Mouse (Mus musculus) midbrain, postnatal 0 days (tissue): ENCODE measurements at regions not wholly inside any gene's neighbourhood (a gene's known extent, or its start where the extent isn't known, plus 50 kb on each side); places are given as distances from the start of the nearest gene placed in this dataset.

Experiments used
- ATAC-seq: fragments of 200-750 bp; cut with Nextera tagmentation; 2 replicates; pipeline ENCODE4 v1.8.0; 2017; ENCODE audit warnings: moderate number of reproducible peaks, mild to moderate bottlenecking, moderate TSS enrichment, moderate library complexity; ENCODE audit not compliant: low FRiP score
- DNase-seq: peaks from one replicate; pipeline ENCODE4 v3.0.0-alpha.2; 2015; ENCODE audit warnings: low spot score
- H3K27ac ChIP-seq: fragments of 300-500 bp; sonication (generic); 2 replicates; pipeline ENCODE4 v1.5.1; 2014; ENCODE audit warnings: low read depth, mild to moderate bottlenecking, low read length, mixed read lengths
- H3K27me3 ChIP-seq: fragments of 300-500 bp; sonication (generic); 2 replicates; pipeline ENCODE4 v1.6.1; 2014; ENCODE audit warnings: low read length, control low read depth, mixed read lengths; ENCODE audit not compliant: insufficient read depth
- H3K36me3 ChIP-seq: fragments of 300-500 bp; sonication (generic); 2 replicates; pipeline ENCODE4 v1.6.1; 2014; ENCODE audit warnings: low read length, control low read depth, mixed read lengths; ENCODE audit not compliant: insufficient read depth
- H3K4me1 ChIP-seq: fragments of 300-500 bp; sonication (generic); 2 replicates; pipeline ENCODE4 v1.6.1; 2014; ENCODE audit warnings: mild to moderate bottlenecking, control low read depth, antibody characterized with exemption, low read length, mixed read lengths; ENCODE audit not compliant: insufficient read depth
- H3K4me2 ChIP-seq: fragments of 300-500 bp; sonication (generic); 2 replicates; pipeline ENCODE4 v1.6.1; 2014; ENCODE audit warnings: low read depth, mild to moderate bottlenecking, low read length, mixed read lengths; ENCODE audit not compliant: poor library complexity, severe bottlenecking
- H3K4me3 ChIP-seq: fragments of 300-500 bp; sonication (generic); 2 replicates; pipeline ENCODE4 v1.5.1; 2014; ENCODE audit warnings: low read depth, mild to moderate bottlenecking, low read length, moderate library complexity
- H3K9ac ChIP-seq: fragments of 300-500 bp; sonication (generic); replicated peaks from 2 replicates; pipeline ENCODE4 v1.6.1; 2014; ENCODE audit warnings: mild to moderate bottlenecking, low read length, moderate library complexity, mixed read lengths; ENCODE audit not compliant: poor library complexity, severe bottlenecking
- H3K9me3 ChIP-seq: fragments of 300-500 bp; sonication (generic); 2 replicates; pipeline ENCODE4 v1.6.1; 2016; ENCODE audit warnings: low read length, control low read depth
- CTCF ChIP-seq: IDR thresholded peaks from 2 replicates; pipeline ENCODE4 v1.5.1; 2016; ENCODE audit warnings: antibody characterized with exemption, mild to moderate bottlenecking
- WGBS: fragments of 180-500 bp; shearing (Covaris S2); extraction: QIAGEN DNeasy Blood & Tissue Kit; methylation state at CpG from one replicate; pipeline ENCODE4 v1.1.7; 2014; 5-methylcytosine and 5-hydroxymethylcytosine counted together

DNA sequence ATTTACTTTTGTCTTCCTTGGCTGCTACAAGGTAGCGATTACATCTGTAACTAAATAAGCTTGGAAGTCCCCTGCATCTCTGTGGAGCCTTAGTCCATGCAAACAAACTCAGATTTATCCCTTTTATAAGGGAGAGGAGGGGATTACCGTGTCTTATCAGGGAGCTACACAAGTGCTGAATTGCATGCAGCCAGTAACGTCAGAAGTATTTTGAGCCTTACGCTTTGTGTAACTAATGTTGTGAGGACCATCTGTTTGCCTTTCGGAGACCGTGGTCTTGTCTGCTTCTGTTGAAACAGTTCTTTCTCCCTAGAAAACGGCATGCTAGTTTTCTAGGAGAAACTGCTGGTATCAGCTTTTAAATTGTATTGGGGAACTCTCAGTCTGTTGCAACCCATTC lies 58.0 kb upstream of the Dmrta1 start:
- DNase-seq (no peak), ATAC-seq (no peak)
- no peaks in the 10 kb centered on the region for H3K36me3 ChIP-seq
- H3K4me1 ChIP-seq: no peaks in the 10 kb centered on the region
- H3K27ac ChIP-seq: no peak overlapping the region
- no peaks in the 10 kb centered on the region for H3K27me3 ChIP-seq
- no peak overlapping the region for H3K4me2 ChIP-seq
- no peak overlapping the region for H3K4me3 ChIP-seq
- H3K9ac ChIP-seq: no peak overlapping the region
- 44% methylated on average over 7 of the region's 7 CpGs for WGBS
- TF ChIP-seq CTCF: no peak
- H3K9me3 ChIP-seq: no peaks in the 10 kb centered on the region

GRCm38 (mm10) chr4:89604721-89605120 lies 74.5 kb upstream of the Dmrta1 start:
- Histone ChIP-seq H3K9me3 (no peaks in the 10 kb centered on the region), H3K9ac (no peak overlapping the region), H3K4me2 (no peak overlapping the region), H3K27me3 (no peaks in the 10 kb centered on the region), H3K4me3 (no peak overlapping the region), H3K36me3 (no peaks in the 10 kb centered on the region), H3K4me1 (no peaks in the 10 kb centered on the region), H3K27ac (no peak overlapping the region)
- WGBS: 70% methylated on average over 1 of the region's 1 CpGs
- ATAC-seq: no peak
- no peak for TF ChIP-seq CTCF
- peak; percentile 27 for DNase-seq

- TF ChIP-seq CTCF: peak; percentile 84
- 17% methylated on average over 10 of the region's 10 CpGs for WGBS
- no peak overlapping the region for H3K4me3 ChIP-seq
- DNase-seq (peak; percentile 81), ATAC-seq (0 out of 2 replicates have a peak, but pooled peaks have one; percentile 66)
- no peak overlapping the region for H3K27ac ChIP-seq
- H3K36me3 ChIP-seq: no peaks in the 10 kb centered on the region
- no peak overlapping the region for H3K9ac ChIP-seq
- H3K9me3 ChIP-seq: no peaks in the 10 kb centered on the region
- H3K4me2 ChIP-seq: no peak overlapping the region
- no peaks in the 10 kb centered on the region for H3K4me1 ChIP-seq
- H3K27me3 ChIP-seq: no peaks in the 10 kb centered on the region
Observed at GRCm38 (mm10) chr4:89575529-89575928, 103.7 kb upstream of the Dmrta1 start.

DNA sequence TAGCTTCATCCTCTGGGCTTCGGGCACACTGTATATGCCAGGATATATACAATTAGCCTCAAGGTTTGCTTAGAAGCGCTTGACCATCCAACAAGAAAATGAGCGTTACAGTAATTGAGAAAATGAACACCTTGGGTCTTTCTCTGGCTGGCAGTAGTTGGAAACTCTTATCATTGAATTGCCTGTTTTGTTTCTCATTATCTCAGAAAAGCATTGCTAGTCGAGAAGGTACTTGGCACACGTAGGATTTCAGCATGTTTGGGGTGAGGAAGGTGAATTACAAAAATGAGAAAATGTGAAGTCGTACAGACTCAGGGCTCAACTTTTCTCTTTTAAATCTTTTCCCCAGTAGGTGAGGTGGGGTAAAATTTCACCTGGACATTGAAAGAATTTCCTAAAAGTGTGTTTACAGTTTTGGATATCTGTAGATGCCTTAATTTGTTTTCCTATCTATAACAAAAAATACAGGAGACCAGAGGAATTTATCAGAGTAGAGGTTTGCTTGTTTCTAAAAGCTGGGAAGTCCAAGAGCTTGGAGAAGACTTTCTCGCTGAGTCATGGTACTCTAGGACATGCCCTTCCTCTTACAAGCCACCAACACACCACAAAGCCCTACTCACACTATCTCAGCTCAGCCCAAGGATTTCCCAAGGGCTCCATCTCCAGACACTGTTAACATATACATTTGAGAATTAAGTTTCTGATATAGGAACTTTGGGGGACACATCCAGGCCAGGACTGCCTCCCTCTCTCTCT lies 124.3 kb upstream of the Dmrta1 start:
- Histone ChIP-seq H3K27ac (no peak overlapping the region), H3K4me2 (no peak overlapping the region), H3K27me3 (no peaks in the 10 kb centered on the region), H3K4me3 (no peak overlapping the region), H3K9ac (no peak overlapping the region), H3K36me3 (no peaks in the 10 kb centered on the region), H3K9me3 (no peaks in the 10 kb centered on the region), H3K4me1 (no peaks in the 10 kb centered on the region)
- 87% methylated on average over 7 of the region's 7 CpGs for WGBS
- TF ChIP-seq CTCF: no peak
- DNase-seq (peak; percentile 3), ATAC-seq (no peak)

DNA sequence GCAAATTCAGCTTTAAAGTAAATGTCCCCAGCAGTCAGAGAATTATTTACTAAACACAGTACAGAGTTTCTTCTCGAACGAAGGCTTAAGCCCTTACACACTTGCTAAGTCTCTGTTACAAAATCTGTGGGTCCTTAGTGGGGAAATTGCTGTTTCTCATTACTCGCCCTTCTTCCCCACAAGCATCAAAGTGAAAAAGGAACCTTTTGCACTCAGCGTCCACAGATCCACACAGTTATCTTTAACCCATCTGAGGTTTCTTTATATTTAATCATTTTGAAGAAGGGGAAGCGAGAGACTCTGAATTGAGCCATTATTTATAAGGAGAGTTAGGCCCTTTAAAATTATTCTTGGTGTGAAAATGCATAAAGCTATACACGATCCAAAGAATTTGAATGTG lies 126.7 kb upstream of the Dmrta1 start:
- H3K36me3 ChIP-seq: no peaks in the 10 kb centered on the region
- 76% methylated on average over 6 of the region's 6 CpGs for WGBS
- H3K4me1 ChIP-seq: no peaks in the 10 kb centered on the region
- no peaks in the 10 kb centered on the region for H3K27me3 ChIP-seq
- DNase-seq: no peak
- no peak for TF ChIP-seq CTCF
- no peak overlapping the region for H3K4me3 ChIP-seq
- no peak for ATAC-seq
- no peak overlapping the region for H3K9ac ChIP-seq
- H3K4me2 ChIP-seq: no peak overlapping the region
- no peaks in the 10 kb centered on the region for H3K9me3 ChIP-seq
- no peak overlapping the region for H3K27ac ChIP-seq

DNA sequence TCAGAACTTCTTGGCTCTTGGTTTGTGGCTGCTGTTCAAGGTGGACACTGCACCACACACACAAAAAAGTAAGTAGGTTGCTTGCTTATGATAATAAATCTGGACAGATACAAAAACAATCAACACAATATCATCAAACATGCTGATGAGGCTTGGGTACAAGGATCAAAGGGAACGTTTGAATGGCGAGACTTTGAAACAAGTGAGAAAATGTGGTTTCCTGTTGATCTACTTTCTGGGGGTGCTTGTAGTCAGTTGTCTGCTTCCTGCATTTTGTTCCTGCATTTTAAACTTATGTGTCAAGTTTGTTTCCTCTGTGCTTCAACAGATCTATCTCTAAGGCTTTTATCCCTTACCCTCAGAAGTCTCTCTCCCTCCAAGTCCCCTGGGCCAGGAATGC lies 128.7 kb upstream of the Dmrta1 start:
- no peaks in the 10 kb centered on the region for H3K36me3 ChIP-seq
- no peak overlapping the region for H3K9ac ChIP-seq
- no peak for DNase-seq
- no peak overlapping the region for H3K4me3 ChIP-seq
- H3K27ac ChIP-seq: no peak overlapping the region
- H3K4me2 ChIP-seq: no peak overlapping the region
- no peaks in the 10 kb centered on the region for H3K9me3 ChIP-seq
- TF ChIP-seq CTCF: no peak
- H3K27me3 ChIP-seq: no peaks in the 10 kb centered on the region
- H3K4me1 ChIP-seq: no peaks in the 10 kb centered on the region
- 81% methylated on average over 2 of the region's 2 CpGs for WGBS
- no peak for ATAC-seq
